Mouse (Mus musculus): ENCODE results near the gene Snrpf.
"Not testable (repeated sequence)": the region's sequence is repeated elsewhere in the genome, so short reads cannot be mapped to it uniquely, and the experiment has no call there.

The Snrpf gene

DNA sequence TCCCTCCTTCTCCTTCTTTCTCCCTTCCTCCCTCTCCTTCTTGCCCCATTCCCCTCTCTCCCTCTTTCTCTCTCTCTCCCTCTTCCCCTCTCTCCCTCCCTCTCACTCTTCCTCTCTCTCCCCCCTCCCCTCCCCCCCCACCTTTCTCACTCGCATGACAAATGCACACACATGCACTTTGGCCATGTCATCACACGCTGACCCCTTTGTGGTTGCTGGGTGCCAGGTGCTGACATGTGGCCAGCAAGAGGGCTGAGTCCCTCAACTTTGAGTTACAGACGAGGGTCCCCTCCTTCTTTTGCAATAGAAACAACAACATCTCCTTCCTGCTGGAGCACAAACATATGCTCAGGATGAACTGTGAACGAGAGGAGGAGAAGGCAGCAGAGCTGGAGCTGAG lies 14.5 kb downstream of the Snrpf start:
- DNase-seq = no peak

DNA sequence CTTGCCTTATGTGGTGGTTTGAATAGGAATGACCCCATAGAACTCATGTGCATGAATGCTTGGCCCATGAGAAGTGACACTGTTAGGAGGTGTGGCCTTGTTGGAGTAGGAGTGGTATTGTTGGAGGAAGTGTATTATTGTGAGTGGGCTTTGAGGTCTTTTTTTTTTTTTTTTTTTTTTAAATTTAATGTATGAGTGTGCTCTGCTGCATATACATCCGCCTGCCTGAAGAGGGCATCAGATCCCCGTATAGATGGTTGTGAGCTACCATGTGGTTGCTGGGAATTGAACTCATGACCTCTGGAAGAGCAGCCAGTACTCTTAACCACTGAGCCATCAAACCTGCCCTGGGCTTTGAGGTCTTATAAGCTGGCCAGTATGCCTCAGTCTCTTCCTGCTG lies 17.3 kb downstream of the Snrpf start:
- no peak for DNase-seq

DNA sequence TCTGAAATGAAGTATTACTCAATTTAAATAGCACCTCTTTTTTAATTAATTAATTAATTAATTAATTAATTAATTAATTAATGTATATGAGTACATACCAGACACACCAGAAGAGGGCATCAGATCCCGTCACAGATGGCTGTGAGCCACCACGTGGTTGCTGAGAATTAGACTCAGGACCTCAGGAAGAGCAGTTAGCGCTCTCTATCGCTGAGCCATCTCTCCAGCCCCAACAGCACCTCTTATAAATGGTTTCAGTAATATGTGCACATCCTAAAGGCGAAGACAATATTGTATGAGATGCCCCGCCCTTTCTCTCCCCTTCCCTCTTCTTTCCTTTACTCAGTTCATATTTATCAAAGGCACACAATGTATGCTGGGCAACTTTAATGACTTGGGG lies 20.8 kb downstream of the Snrpf start:
- no peak for DNase-seq

DNA sequence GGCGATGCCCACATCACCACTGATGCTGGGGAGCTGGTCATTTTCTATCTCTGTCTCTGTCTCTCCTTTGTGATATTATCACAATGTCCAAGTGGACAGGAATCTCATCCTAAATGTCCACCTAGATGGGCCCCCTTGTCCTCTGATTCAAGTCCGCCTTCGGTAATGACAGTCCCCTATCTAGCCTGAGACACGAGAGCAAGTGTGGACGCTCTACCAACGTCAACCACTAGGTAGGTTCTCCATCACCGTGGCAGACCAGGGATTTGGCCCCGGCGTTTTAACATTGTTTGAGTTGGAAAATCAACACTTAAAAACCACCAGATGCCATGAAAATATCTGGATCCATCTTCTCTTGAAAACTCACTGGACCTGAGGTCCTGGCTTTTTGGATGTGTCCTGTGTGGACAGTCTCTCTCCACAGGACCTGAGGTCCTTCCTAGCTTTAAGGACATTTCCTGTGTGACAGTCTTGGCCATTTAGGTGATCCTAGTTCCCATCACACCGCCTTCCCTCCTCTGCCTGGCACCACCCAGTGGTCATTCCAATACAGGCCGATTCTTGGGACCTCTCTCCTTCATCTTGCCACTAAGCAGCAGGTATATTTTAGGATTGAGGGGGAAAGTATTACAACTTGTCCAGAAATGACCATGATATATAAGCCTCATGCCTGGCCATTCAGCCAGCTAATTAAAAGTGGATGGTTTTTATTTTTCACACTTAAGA lies 21.5 kb downstream of the Snrpf start:
- DNase-seq = no peak

DNA sequence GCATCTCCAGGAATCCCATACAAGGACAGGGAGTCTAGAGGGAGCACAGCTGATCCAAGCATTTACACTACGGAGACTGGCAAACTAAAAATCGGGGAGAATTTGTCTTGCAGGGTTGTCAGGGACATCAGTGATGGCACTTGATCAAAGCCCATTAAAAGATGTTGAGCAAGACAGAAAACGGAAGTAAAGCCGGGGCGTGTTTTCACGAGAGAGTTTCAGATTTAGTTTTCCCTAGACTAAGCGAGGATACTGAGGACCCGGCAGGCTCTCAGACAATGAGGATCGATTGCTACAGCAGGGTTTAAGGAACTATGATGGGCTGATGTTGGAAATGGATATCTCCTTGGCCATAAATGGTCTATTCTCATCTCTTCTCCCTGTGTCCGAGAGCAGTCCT lies 22.4 kb downstream of the Snrpf start:
- DNase-seq = no peak

GRCm38 (mm10) chr10:93564518-93565090 lies 24.9 kb downstream of the Snrpf start:
- no peak for DNase-seq

DNA sequence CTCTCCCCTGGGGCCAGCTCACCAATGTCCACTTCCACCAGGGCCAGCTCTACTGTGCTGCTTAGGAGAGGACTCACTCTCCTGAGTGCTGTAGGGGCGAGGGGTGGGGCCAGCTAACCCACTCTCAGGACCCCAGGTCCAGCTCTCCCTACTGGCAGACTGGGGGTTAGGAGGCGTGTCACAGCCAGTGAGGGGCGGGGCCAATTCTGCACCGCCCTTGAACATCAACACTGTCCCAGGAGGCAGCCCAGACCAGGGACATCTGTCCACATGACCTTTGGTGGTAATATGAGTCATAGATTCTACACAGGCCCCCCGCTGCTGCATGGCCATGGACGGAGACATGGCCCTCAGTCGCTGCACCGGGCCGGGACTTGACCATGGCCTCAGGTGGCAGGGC lies 29.7 kb downstream of the Snrpf start:
- DNase-seq = no peak

GRCm38 (mm10) chr10:93557971-93558370 lies 31.5 kb downstream of the Snrpf start:
- DNase-seq = not testable (repeated sequence)

GRCm38 (mm10) chr10:93552596-93552995 lies 36.9 kb downstream of the Snrpf start:
- DNase-seq = no peak

GRCm38 (mm10) chr10:93549821-93550220 lies 39.7 kb downstream of the Snrpf start:
- DNase-seq = no peak

DNA sequence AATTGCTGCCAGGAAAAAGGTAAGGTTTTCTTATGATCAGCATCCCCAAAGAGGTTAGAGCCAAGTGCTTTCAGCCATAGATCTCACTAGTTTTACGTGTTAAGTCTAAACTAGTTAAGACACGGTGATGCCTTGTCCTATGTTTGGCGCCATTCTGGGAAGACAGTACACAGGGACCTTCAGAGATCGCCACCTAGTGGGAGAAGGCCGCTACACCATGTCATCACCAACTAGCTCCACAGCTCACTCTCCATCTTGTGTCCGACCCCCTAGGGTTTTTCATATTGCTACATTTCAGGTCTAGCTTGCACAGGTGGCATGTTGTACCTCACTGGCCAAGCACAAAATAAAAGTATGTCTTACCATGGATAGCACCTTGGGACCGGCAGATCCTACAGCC lies 40.5 kb downstream of the Snrpf start:
- peak; percentile 42 for DNase-seq

DNA sequence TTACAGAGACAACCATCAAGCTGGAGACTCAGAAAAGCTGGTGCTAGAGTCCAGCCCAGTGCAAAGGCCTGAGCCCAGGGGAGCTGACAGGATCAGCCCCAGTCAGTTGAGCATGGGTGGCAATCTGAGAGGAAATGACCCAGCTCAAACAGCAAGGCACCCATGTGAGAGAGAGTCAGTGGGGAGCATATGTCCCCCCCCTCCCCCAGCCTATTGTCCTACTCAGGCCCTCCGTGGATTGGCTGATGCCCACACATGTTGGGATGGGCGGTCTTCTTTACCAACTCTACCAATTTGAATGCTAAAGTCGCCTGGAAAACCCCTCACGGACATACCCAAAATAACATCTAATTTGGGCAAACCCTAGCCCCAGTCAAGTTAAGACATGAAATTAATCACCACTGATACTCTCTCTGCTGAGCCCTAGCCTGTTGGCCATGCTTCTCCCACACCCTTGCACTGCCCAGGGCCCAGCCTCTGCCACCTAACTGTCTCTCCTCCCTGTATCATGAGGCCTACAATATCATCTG lies 41.7 kb downstream of the Snrpf start:
- no peak for DNase-seq

- no peak for DNase-seq
Observed at GRCm38 (mm10) chr10:93544172-93544571, 45.3 kb downstream of the Snrpf start.

DNA sequence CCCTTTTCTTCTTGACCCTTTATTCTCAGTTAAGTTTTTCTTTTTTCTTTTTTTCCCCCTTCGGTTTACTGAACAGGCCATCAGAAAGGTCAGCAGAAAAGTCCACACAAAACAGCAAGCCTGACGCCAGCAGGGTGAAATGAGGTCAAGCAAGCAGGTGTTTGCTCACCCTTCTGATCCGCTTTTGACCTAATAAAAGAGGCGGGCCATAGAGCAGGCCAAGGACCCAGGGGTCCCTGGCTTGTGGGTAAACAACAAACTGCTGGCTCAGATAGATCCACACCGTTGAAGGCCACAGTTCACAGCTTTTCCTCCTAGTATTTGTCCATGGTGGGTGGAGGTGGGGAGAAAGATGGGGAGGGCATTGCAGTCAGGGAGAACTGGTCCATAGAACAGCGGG lies 46.3 kb downstream of the Snrpf start:
- DNase-seq = peak; percentile 4

- DNase-seq = no peak
Observed at GRCm38 (mm10) chr10:93542356-93542755, 47.1 kb downstream of the Snrpf start.

- DNase-seq = no peak
Observed at GRCm38 (mm10) chr10:93541585-93541984, 47.9 kb downstream of the Snrpf start.

GRCm38 (mm10) chr10:93540431-93541210 lies 48.9 kb downstream of the Snrpf start, which contains the start of gene Ccdc38:
TSS of gene Ccdc38 (plus strand) at chr10:93540632.
- DNase-seq = no peak

- peak; percentile 71 for DNase-seq
Observed at GRCm38 (mm10) chr10:93539775-93540430, 49.6 kb downstream of the Snrpf start, which contains the start of gene Amdhd1. TSS of gene Amdhd1 (minus strand) at chr10:93540033.

GRCm38 (mm10) chr10:93538818-93539217 lies 50.7 kb downstream of the Snrpf start:
- peak; percentile 9 for DNase-seq

- DNase-seq = peak; percentile 14
Observed at GRCm38 (mm10) chr10:93538287-93538686, 51.2 kb downstream of the Snrpf start.

Measured in kidney, adult 11 months (tissue).